Mouse (Mus musculus): ENCODE results near the gene Ddx11.

Ddx11 gene

DNA sequence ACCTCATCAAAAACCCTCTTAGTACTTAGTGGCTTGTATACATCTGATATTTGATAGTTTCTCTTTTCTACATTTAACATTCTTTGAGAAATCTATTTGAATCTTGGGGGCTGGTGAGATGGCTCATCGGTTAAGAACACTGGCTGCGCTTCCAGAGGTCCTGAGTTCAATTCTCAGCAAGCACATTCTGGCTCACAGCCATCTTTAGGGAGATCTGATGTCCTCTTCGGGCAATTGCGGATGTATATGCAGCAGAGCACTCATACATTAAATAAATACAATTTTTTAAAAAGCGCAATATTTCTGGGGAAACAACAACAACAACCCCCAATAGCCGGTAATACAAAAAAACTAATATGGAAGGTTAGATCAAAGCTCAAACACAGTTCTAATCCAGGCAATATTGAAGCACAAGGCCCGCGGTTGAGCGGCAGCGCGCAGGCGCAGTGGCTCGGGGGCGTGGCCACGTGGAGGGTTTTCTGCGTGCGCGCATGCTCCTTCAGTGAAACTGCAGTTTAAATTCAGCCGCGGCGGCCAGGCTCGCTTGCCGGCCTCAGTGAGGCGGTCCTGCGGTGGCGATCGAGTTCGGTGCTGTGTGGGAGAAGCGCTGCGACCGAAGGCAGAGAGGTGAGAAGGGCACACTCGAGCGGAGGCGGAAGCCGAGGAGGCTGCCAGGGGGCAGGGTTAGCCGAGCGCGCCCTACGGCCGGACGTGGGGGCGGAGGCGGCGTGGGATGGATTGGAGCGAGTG is at the start of gene Ddx11:
Gene Ddx11 (plus strand): TSS at position 455 of the 750 bp plus-strand sequence.
- peak; percentile 93 to 95 for DNase-seq

DNA sequence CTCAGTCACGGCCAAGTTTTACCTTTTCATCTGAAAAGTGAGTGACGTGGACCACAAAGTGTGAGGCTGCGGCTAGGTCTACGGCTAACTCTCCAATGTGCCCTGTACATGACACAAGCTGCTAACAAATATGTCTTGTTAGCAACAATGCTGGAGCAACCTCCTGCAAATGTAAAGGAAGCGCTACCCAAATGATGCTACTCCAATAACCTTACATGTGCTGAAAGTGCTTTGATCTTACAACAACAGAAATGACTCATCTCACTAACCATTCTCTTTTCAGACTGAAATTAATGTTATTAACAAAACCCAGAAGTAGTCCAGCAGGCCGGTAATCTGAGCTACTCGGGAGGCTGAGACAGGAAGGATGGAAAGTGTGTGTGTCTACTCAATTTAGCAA is 49.3 kb upstream of the Ddx11 start:
- DNase-seq, result no peak

DNA sequence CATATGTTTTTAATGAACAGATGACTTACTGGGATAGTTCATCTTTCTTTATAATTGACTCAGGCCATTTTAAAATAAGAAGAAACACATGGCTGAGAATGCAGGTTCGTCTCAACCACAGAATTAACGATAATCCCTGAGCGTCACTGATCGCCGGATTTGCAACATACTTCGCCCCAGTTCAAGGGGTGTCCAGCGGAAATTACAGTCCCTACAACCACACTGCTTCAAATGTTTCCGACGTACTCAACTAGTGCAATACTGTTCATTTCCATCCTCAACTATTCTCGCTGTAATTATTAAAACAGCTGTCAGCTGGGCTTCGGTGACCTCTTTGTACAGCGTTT is 47.5 kb upstream of the Ddx11 start:
- DNase-seq, result no peak

DNA sequence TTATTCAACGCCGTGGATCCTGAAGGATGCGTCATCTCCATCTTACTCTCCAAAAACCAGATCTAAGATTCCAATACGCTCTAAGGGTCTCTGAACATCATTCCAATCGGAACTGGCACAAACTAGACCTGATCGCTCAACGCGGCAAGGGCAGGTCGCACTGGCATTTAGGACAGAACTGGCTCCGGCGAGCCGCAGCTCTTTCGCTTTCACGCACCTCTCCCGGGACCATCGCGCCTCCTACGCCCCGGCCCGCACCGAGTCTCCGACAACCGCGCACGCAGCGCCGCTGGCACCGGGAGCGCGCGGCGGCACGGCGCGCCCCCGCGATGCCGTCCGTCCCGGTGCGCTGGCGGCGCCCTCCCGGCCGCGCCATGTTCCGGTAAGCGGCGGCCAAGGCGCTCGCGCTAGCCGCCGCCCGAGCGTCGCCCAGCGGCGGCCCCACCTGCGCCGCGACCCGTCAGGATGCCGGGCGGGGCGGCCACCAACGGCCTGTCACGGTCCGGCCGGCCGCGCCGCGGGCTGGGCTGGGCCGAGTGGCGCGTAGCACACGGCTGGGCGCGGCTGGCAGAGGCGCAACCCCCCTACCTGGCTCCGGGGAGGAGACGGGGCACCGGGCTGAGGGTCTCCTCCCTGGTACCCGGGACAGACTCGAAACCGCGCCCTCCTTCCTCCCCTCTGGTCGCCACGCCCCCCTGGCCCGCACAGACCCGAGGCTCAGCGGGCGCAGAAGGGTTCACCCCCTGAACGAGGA is 47.0 kb upstream of the Ddx11 start:
- DNase-seq, result peak; percentile 23 to 67

- DNase-seq, result peak; percentile 97 to 99
These were observed 46.4 kb upstream of the Ddx11 start, which contains the start of gene Ankrd12 for GRCm38 (mm10) chr17:66076934-66077333. TSS of gene Ankrd12 (minus strand) at chr17:66077089.

DNA sequence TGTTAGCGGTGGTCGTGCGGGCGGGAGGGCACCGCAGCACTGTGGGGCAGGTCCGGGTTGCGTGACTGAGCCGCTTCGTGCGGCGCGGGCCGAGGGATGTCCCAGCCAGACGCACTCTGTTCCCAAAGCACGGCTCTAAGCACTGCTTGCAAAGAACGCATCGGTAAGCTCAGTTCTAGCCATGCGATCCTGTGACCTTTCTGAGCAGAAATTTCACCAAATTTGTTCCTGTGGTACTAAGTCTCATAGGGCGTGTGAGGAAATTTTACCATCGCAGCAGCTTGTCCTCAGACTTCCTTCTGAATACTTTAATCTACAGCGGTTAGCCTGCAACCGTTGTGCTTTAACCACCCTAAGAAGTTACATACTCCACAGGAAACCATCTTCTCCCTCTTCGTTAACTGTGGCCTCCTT is 45.9 kb upstream of the Ddx11 start:
- DNase-seq, result no peak

DNA sequence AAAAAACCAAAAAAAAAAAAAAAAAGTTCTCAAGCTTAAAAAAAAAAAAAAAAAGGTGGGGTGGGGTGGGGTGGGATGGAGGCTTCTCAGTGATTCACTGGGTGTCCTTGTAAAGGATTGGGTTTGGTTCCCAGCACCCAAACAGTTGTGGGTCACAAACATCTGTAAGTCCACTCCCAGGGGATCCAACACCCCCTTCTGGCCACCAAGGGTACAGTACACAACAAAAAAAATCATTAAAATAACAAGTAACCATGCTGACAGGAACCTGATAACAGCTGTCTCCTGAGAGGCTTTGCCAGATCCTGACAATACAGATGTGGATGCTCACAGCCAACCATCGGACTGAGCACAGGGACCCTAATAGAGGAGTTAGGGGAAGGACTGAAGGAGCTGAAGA is 38.8 kb upstream of the Ddx11 start:
- no peak for DNase-seq

GRCm38 (mm10) chr17:66085038-66085437 is 38.3 kb upstream of the Ddx11 start:
- DNase-seq, result no peak

DNA sequence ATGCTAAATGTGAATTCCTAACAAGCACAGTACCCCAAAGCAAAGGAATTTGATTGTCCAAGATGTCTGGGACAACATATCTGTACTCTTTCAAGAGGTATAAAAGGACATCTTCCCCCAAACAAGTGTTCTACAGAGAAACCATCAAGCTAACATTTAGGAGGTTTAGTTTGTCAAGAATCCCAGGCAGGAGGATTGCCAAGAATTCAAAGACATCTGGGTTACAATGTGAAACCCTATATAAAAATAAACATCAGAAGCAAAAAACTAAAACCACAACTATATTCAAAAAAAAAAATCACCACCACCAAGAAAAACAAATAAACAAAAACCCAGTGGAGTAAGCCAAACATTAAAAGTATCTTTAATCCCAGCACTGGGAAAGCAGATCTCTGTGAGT is 33.1 kb upstream of the Ddx11 start:
- DNase-seq, result no peak

DNA sequence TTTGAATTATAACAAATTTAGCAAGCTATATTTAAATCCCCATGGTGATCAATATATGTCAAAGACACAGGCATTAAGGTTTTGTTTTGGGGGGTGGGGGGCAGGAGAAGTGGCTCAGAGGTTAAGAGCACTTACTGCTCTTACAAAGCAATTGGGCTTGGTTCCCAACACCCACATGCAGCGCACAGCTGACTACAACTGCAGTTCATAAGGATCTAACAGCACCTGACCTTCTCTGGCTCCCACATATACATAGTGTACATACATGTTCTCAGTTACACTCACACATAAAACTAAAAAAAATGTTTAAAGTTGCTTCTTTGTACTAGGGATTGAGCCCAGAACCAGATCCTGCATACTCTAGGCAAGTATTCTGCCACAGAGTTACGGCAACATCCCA is 31.9 kb upstream of the Ddx11 start:
- DNase-seq, result no peak

DNA sequence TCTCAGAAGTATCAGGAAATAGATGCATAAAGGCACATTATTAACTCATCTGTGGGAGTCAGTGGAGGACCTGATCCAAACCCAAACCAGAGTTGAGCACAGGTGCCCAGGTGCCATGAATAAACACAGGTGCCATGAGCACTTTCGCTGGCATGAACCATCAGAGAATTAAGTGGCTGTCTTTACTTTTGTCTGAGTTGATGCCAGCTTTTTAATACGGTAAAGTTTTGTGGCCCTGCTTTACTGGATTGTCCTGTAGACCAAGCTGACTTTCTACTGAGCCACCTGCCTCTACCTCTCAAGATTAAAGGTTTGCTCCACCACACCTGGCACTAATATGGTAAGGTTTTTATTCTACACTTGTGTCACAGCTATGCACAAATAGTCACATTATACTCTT is 31.3 kb upstream of the Ddx11 start:
- no peak for DNase-seq

- DNase-seq, result no peak
These were observed 30.7 kb upstream of the Ddx11 start for GRCm38 (mm10) chr17:66092664-66093063.

DNA sequence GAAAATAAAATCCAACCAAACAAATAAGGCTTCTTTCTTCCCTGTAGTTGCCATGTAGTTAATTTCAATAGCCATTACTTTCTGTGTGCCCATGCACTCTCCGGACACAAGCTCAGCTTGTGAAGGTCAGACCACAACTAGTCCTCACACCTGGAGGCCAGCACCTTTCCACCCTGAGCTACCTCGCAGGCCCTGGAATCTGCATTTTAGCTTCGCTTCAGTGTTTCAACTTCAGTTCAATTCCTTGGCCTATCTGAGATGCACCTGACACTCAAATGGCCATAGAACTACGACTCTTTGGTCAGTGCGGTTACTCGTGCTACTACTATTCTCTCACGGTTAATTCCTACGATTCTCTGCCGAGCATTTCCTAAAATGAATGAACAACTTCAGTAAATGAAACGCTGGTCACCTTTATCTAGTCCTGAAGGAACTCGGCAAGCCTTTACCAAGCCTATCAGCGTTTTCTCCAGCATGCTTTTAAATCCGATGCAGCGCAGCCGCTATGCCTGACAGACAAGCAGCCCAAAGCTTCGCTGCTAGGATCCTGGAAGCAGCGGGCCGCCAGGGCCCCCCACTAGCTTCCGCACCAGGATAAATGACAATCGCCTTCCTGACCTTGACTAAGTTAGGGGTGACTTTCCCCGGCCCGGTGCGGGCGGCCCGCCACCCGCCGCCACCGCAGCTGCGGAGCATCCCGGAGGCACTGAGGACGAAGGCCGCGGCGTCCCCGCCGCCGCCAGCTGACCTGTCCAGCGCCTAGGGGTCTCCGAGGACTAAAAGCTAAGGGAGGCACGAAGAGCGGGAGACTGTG is 22.5 kb upstream of the Ddx11 start:
- peak; percentile 20 to 58 for DNase-seq

- peak; percentile 93 to 97 for DNase-seq
These were observed 21.7 kb upstream of the Ddx11 start, which contains the start of gene Ndufv2 for GRCm38 (mm10) chr17:66101380-66102330. TSS of gene Ndufv2 (minus strand) at chr17:66101559.

DNA sequence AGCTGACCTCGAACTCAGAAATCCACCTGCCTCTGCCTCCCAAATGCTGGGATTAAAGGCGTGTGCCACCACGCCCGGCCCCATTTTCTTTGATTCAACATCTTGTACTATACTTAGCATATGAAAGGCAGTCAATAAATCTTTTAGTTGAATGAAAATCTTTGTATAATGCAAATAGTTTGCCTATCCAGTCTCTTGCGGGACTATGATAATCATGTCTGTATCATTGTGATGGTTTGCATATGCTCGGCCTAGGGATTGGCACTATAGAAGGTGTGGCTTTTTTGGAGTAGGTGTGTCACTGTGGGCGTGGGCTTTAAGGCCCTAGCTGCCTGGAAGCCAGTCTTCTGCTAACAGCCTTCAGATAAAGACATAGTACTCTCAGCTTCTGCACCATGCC is 19.2 kb upstream of the Ddx11 start:
- no peak for DNase-seq

DNA sequence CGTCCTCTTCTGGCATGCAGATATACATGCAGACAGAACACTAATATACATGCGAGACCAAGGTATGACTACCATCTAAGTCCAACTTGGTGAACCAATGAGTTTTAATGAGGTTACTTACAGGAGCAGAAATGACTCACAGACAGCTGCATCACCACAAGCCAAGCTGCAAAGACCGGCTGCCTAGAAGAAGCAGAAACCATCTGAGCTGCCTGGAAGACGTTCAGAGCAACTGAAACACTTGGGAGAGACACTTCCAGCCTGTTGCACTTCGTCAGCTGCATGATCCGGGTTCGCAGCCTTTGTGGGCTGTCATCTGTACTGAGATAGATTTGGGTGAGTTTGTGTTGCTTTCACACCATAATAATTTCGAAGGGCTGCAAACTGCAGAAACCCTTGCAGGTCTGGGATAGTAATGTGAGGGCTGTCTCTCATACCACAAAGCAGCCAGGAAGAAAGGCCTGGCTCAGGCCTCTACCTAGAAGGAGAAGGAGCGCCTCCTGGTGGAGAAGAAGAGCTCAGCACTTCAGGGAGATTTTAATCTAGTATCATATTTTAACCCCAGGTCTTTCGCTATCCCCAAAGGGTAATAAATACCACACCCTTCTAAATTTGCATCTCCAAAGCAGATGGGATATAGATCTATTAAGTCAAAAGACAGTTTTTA is 16.6 kb upstream of the Ddx11 start:
- peak; percentile 64 to 81 for DNase-seq

DNA sequence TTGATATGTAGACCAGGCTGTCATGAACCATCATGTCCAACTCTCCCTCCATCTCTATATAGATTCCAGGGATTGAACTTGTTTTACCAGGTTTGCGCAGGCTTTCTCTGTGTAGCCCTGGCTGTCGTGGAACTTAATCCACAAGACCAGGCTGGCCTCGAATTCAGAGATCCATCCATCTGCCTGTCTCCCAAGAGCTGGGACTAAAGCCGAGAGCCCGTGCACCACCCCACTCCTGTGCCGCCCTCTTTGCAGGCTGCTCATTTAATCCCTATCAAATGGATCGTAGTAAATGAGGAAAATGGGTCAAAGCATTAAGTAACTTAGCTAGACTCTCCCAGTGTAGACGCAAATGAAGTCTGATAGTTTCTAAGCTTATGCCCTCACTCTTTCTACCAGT is 15.9 kb upstream of the Ddx11 start:
- no peak for DNase-seq

- no peak for DNase-seq
These were observed 15.1 kb upstream of the Ddx11 start for GRCm38 (mm10) chr17:66108198-66108597.

DNA sequence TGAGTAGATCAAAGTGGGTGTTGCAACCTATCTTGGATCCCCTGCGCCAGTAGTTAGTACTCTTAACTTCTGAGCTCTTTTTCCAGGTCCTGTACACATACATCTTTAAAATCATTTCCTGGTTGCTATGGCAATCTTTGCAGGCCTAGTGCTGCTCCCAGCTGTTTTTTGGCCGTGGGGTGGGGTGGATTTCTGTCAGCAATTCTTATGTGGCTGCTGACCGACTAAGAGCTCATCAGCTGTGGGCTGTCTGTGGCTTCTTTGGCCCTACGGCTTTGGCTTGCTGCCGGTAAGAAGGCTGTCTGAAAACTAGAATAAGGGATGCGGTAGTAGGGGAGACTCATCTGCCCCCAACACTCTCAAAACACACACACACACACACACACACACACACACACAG is 12.6 kb upstream of the Ddx11 start:
- DNase-seq, result peak; percentile 7 to 35

DNA sequence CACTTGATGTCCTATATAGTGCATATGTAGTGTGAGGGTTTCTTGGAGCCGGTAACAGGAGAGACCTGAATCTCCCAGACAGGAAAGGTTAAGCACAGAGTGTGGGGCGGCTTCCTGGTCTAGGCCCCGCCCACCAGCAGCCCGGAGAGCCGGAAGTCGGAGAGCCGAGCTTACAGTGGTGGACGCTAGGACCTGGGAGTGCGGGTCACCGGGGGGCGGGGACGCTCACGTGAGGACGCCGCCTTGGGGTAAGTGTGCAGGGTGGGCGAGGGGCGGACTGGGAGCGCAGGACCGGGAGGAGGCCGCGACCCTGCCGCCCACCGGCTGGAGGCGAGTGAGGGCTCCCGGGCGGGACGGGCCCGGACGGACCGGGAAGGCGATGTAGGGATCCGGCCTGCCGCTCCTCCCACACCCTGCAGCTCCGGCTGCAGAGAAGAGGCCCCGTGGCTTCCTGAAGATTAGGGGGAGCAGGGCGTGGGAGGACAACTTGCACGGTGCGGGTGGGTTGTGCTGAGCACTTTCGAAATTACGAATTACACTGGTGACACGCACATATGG is 11.8 kb upstream of the Ddx11 start, which contains the start of gene Washc1:
Gene Washc1 (plus strand): TSS at position 144 of the 558 bp plus-strand sequence.
- DNase-seq, result peak; percentile 93 to 96

DNA sequence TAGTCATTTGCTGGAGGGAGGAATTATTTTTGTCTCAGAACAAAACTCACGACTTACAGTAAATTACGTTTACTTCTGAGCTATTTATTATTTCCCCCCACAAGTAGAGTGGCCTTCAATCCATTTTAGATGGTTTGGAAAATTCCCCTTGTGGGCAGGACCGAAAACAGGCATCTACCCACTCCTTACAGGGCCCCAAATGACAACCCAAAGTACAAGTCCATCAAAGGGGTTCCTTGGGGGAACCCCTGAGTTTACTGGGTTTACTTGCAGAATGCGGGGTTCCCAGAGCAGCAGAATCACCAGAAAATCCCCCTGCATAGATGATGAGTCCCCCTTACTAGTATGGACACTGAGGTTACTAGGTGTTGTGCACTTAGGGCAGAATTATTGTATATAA is 11.2 kb upstream of the Ddx11 start:
- peak in 1 of 2 experiments; percentile 1 for DNase-seq

Data from kidney, postnatal 25 days (tissue).